In genomic region chr10:9490416-9490815, GRCm38 (mm10) we compare ENCODE assay signal across 15 mouse cellular contexts.
"Had no signal": no experiment of that assay in that cellular context is flagged by ENCODE, and none has a peak within 500 bp of the region (broad histone marks: within the 10 kb centered on the region; RNA-seq: fewer than 3 reads in every experiment).

No protein-coding gene starts in this region.

- H3K4me3 ChIP-seq: neural tube, embryonic 12.5 days; stomach, embryonic 15.5 days had no signal

- H3K27ac ChIP-seq: neural tube, embryonic 12.5 days; stomach, embryonic 15.5 days; stomach, postnatal 0 days had no signal

- H3K27me3 ChIP-seq: neural tube, embryonic 12.5 days; stomach, embryonic 15.5 days had no signal

- H3K9me3 ChIP-seq: neural tube, embryonic 12.5 days; stomach, embryonic 15.5 days had no signal

- H3K9ac ChIP-seq: neural tube, embryonic 12.5 days; stomach, embryonic 15.5 days had no signal

- H3K4me1 ChIP-seq: neural tube, embryonic 12.5 days; stomach, embryonic 15.5 days had no signal

- DNase-seq: retina, postnatal 1 day; right cerebral cortex, adult 18-20 months; right cerebral cortex, postnatal 14 days; right cerebral cortex, postnatal 25 days; right cerebral cortex, postnatal 4 days; spleen, adult 18-20 months; thymus, adult 18-20 months; thymus, adult 2 months; thymus, postnatal 14 days; thymus, postnatal 25 days; thymus, postnatal 36 days; thymus, postnatal 4 days had no signal

- H3K36me3 ChIP-seq: neural tube, embryonic 12.5 days; stomach, embryonic 15.5 days had no signal

- H3K4me2 ChIP-seq: neural tube, embryonic 12.5 days; stomach, embryonic 15.5 days had no signal
